Mouse (Mus musculus) myocyte (in vitro differentiated cells): ENCODE data around the gene Sdr9c7.

Source experiments
- CEBPB ChIP-seq: IDR thresholded peaks from 2 replicates; pipeline ENCODE4 v1.6.1; 2011; ENCODE audit warnings: mild to moderate bottlenecking, moderate library complexity; ENCODE audit not compliant: poor library complexity, insufficient read depth, severe bottlenecking
- E2F4 ChIP-seq: IDR thresholded peaks from one replicate; pipeline ENCODE4 v1.6.1; 2011; ENCODE audit warnings: mild to moderate bottlenecking, control low read depth, moderate library complexity; ENCODE audit not compliant: insufficient read depth
- MAX ChIP-seq: IDR thresholded peaks from one replicate; pipeline ENCODE4 v1.6.1; 2011; ENCODE audit warnings: low read depth, mild to moderate bottlenecking, control low read depth
- MYOG ChIP-seq, 3 experiments: IDR thresholded peaks; one replicate each; pipeline ENCODE4 v1.6.1; 2011; ENCODE audit warnings: control low read depth in 2 of 3, low read depth in 2 of 3, mild to moderate bottlenecking in 2 of 3; ENCODE audit not compliant: insufficient read length in 2 of 3, control insufficient read depth in 1 of 3, insufficient read depth in 1 of 3
- POLR2A ChIP-seq: IDR thresholded peaks from one replicate; pipeline ENCODE4 v1.6.1; 2011; ENCODE audit warnings: low read depth, mild to moderate bottlenecking, control low read depth, moderate library complexity; ENCODE audit not compliant: insufficient read length
- POLR2AphosphoS2 ChIP-seq: IDR thresholded peaks from one replicate; pipeline ENCODE4 v1.6.1; 2011; ENCODE audit warnings: low read depth, control low read depth; ENCODE audit not compliant: insufficient read length
- TCF12 ChIP-seq: IDR thresholded peaks from one replicate; pipeline ENCODE4 v1.6.1; 2011; ENCODE audit warnings: mild to moderate bottlenecking, control low read depth; ENCODE audit not compliant: poor library complexity, insufficient read depth, severe bottlenecking
- USF1 ChIP-seq: IDR thresholded peaks from one replicate; pipeline ENCODE4 v1.6.1; 2011; ENCODE audit warnings: low read depth, mild to moderate bottlenecking, control low read depth, moderate library complexity

- no peak for TF ChIP-seq MYOG (IDR thresholded peaks at IDR 0.05; ENCODE audit: control insufficient read depth in 1 of 3, insufficient read depth in 1 of 3, insufficient read length in 2 of 3, low read depth in 2 of 3)
- TF ChIP-seq POLR2AphosphoS2, result no peak
- TF ChIP-seq POLR2A, result no peak
- TF ChIP-seq TCF12, result no peak
- TF ChIP-seq USF1, result no peak
- no peak for TF ChIP-seq CEBPB
- TF ChIP-seq MAX, result no peak
- TF ChIP-seq E2F4, result no peak
Measured at GRCm38 (mm10) chr10:127949596-127950130, 51.3 kb downstream of the Sdr9c7 start.
